Mouse (Mus musculus) forebrain, embryonic 16.5 days (tissue): ENCODE results near the gene Spata46. TPM values are rescaled to one million over a fixed set of nuclear protein-coding genes. Genes with fewer than 3 reads are reported as not detected.

Experiments used
- ATAC-seq: fragments of 200-750 bp; cut with Nextera tagmentation; 2 replicates; pipeline ENCODE4 v1.8.0; 2017; ENCODE audit warnings: mild to moderate bottlenecking, moderate library complexity
- H3K27ac ChIP-seq: fragments of 300-500 bp; sonication (generic); 2 replicates; pipeline ENCODE4 v1.5.1; 2014; ENCODE audit warnings: low read length, control low read depth
- H3K27me3 ChIP-seq: fragments of 300-500 bp; sonication (generic); replicated peaks from 2 replicates; pipeline ENCODE4 v1.6.1; 2014; ENCODE audit warnings: low read length; ENCODE audit not compliant: control insufficient read depth, insufficient read depth
- H3K36me3 ChIP-seq: fragments of 300-500 bp; sonication (generic); 2 replicates; pipeline ENCODE4 v1.6.1; 2014; ENCODE audit not compliant: control insufficient read depth, insufficient read depth
- H3K4me1 ChIP-seq: fragments of 300-500 bp; sonication (generic); replicated peaks from 2 replicates; pipeline ENCODE4 v1.6.1; 2014; ENCODE audit warnings: low read length; ENCODE audit not compliant: control insufficient read depth, insufficient read depth
- H3K4me2 ChIP-seq: fragments of 300-500 bp; sonication (generic); 2 replicates; pipeline ENCODE4 v1.6.1; 2014; ENCODE audit warnings: mild to moderate bottlenecking, low read length, control low read depth
- H3K4me3 ChIP-seq: fragments of 300-500 bp; sonication (generic); replicated peaks from 2 replicates; pipeline ENCODE4 v1.5.1; 2014; ENCODE audit warnings: mild to moderate bottlenecking, low read length, control low read depth
- H3K9ac ChIP-seq: fragments of 300-500 bp; sonication (generic); replicated peaks from 2 replicates; pipeline ENCODE4 v1.6.1; 2014; ENCODE audit warnings: low read depth, low read length, control low read depth
- H3K9me3 ChIP-seq: fragments of 300-500 bp; sonication (generic); 2 replicates; pipeline ENCODE4 v1.6.1; 2016; ENCODE audit warnings: low read length; ENCODE audit not compliant: control insufficient read depth
- WGBS: fragments of 180-500 bp; shearing (Covaris S2); extraction: QIAGEN DNeasy Blood & Tissue Kit; methylation state at CpG from one replicate; pipeline ENCODE4 v1.1.7; 2014; 5-methylcytosine and 5-hydroxymethylcytosine counted together
- polyA plus RNA-seq: library from polyadenylated mRNA; unstranded; fragments of >200 nt; fragmentation: Nextera tagmentation; extraction: Ambion mirVana; gene quantifications from 2 replicates; pipeline ENCODE4 v1.2.1, GENCODE M21; 2015

The Spata46 gene
- polyA plus RNA-seq, 1 experiment from 2014 or later: 1.7 TPM

- H3K36me3 ChIP-seq: no peaks in the 10 kb centered on the region
- no peak for ATAC-seq
- H3K4me2 ChIP-seq: no peak overlapping the region
- 81% methylated on average over 4 of the region's 4 CpGs for WGBS
- no peak overlapping the region for H3K27ac ChIP-seq
- H3K9me3 ChIP-seq: no peaks in the 10 kb centered on the region
- H3K27me3 ChIP-seq: no peaks in the 10 kb centered on the region
- H3K4me1 ChIP-seq: no peaks in the 10 kb centered on the region
- H3K9ac ChIP-seq: no peak overlapping the region
- no peak overlapping the region for H3K4me3 ChIP-seq
Observed at GRCm38 (mm10) chr1:170299496-170299895, 9.1 kb upstream of the Spata46 start.

GRCm38 (mm10) chr1:170301686-170302085, 6.9 kb upstream of the Spata46 start:
- Histone ChIP-seq H3K4me2 (no peak overlapping the region), H3K27ac (no peak overlapping the region), H3K36me3 (no peaks in the 10 kb centered on the region), H3K4me3 (no peak overlapping the region), H3K9me3 (no peaks in the 10 kb centered on the region), H3K4me1 (no peaks in the 10 kb centered on the region), H3K27me3 (no peaks in the 10 kb centered on the region), H3K9ac (no peak overlapping the region)
- ATAC-seq: no peak
- 95% methylated on average over 9 of the region's 9 CpGs for WGBS

GRCm38 (mm10) chr1:170302456-170302855, 6.1 kb upstream of the Spata46 start:
- 85% methylated on average over 6 of the region's 6 CpGs for WGBS
- Histone ChIP-seq H3K27me3 (no peaks in the 10 kb centered on the region), H3K9ac (no peak overlapping the region), H3K4me1 (no peaks in the 10 kb centered on the region), H3K4me3 (no peak overlapping the region), H3K4me2 (no peak overlapping the region), H3K9me3 (no peaks in the 10 kb centered on the region), H3K36me3 (no peaks in the 10 kb centered on the region), H3K27ac (no peak overlapping the region)
- no peak for ATAC-seq

GRCm38 (mm10) chr1:170303103-170303502, 5.5 kb upstream of the Spata46 start:
- Histone ChIP-seq H3K9me3 (no peaks in the 10 kb centered on the region), H3K36me3 (no peaks in the 10 kb centered on the region), H3K4me3 (no peak overlapping the region), H3K4me2 (no peak overlapping the region), H3K9ac (no peak overlapping the region), H3K27me3 (no peaks in the 10 kb centered on the region), H3K27ac (no peak overlapping the region), H3K4me1 (no peaks in the 10 kb centered on the region)
- WGBS: 81% methylated on average over 6 of the region's 6 CpGs
- no peak for ATAC-seq

DNA sequence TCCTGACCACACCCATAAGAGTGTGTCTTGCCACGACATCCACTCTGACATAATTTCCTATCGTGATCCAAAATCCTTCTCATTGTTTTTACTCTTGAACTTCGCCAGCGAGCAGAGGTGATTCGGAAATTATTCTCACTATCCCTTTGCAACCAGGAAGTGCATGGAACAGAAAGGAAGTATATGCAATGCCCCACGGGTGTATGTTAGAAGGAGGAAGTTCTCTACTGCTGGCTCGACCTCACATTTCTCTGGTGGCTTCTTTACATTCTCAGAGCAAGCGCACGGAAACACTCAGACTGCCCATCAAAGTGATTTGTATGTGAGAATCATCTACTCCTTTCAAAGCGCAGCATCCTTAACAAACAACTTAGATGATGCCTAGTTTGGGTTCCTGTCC, 3.6 kb upstream of the Spata46 start:
- H3K4me3 ChIP-seq: no peak overlapping the region
- H3K4me2 ChIP-seq: no peak overlapping the region
- H3K9ac ChIP-seq: no peak overlapping the region
- WGBS: 93% methylated on average over 10 of the region's 10 CpGs
- H3K27ac ChIP-seq: no peak overlapping the region
- no peaks in the 10 kb centered on the region for H3K4me1 ChIP-seq
- ATAC-seq: no peak
- no peaks in the 10 kb centered on the region for H3K36me3 ChIP-seq
- no peaks in the 10 kb centered on the region for H3K9me3 ChIP-seq
- no peaks in the 10 kb centered on the region for H3K27me3 ChIP-seq

GRCm38 (mm10) chr1:170306232-170306631, 2.4 kb upstream of the Spata46 start, which contains the start of gene Gm7694:
Gm7694 (minus strand) TSS chr1:170306332.
- Histone ChIP-seq H3K36me3 (no peaks in the 10 kb centered on the region), H3K27me3 (no peaks in the 10 kb centered on the region), H3K9ac (no peak within 1 kb of the TSS), H3K4me2 (no peak within 1 kb of the TSS), H3K4me1 (no peaks in the 10 kb centered on the region), H3K27ac (no peak within 1 kb of the TSS), H3K4me3 (no peak within 1 kb of the TSS), H3K9me3 (no peaks in the 10 kb centered on the region)
- WGBS: 96% methylated on average over 4 of the region's 4 CpGs
- ATAC-seq: no peak

- no peak overlapping the region for H3K9ac ChIP-seq
- H3K36me3 ChIP-seq: no peaks in the 10 kb centered on the region
- H3K4me1 ChIP-seq: no peaks in the 10 kb centered on the region
- no peak overlapping the region for H3K4me2 ChIP-seq
- no peak overlapping the region for H3K4me3 ChIP-seq
- no peaks in the 10 kb centered on the region for H3K9me3 ChIP-seq
- H3K27me3 ChIP-seq: no peaks in the 10 kb centered on the region
- 87% methylated on average over 6 of the region's 6 CpGs for WGBS
- no peak overlapping the region for H3K27ac ChIP-seq
- ATAC-seq: no peak
Observed at GRCm38 (mm10) chr1:170311431-170311830, 2.8 kb downstream of the Spata46 start.

GRCm38 (mm10) chr1:170322046-170322445, 13.4 kb downstream of the Spata46 start:
- Histone ChIP-seq H3K36me3 (no peaks in the 10 kb centered on the region; the same call in 1 of the 2 replicates), H3K4me1 (no peaks in the 10 kb centered on the region), H3K27me3 (no peaks in the 10 kb centered on the region), H3K27ac (no peak overlapping the region), H3K4me3 (no peak overlapping the region), H3K9me3 (no peaks in the 10 kb centered on the region), H3K4me2 (no peak overlapping the region), H3K9ac (no peak overlapping the region)
- ATAC-seq: no peak
- WGBS: 97% methylated on average over 2 of the region's 2 CpGs

DNA sequence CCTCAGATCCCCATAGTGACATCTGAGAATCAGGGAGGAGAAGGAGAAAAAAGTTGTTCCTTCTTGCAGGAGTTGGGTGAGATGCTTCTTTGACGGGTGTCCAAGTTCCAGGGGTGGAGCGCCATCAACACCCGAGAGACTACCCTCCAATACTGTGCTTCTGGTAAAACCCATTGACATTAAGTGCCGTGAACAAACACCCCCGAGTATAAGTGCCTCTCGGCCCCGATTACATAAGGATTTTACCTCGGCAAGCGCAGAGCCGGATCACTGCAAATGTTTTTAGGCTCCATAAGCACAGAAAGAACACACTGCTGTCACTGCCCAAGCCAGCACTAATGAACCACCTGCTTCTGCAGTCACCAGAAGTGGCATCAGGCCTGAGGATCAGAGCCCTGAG, 14.4 kb downstream of the Spata46 start:
- Histone ChIP-seq H3K9ac (no peak overlapping the region), H3K27ac (no peak overlapping the region), H3K27me3 (no peaks in the 10 kb centered on the region), H3K4me1 (no peaks in the 10 kb centered on the region), H3K4me3 (no peak overlapping the region), H3K9me3 (no peaks in the 10 kb centered on the region), H3K4me2 (no peak overlapping the region), H3K36me3 (no peaks in the 10 kb centered on the region; the same call in 1 of the 2 replicates)
- 94% methylated on average over 10 of the region's 10 CpGs for WGBS
- ATAC-seq: no peak

GRCm38 (mm10) chr1:170324312-170324711, 15.7 kb downstream of the Spata46 start:
- no peaks in the 10 kb centered on the region for H3K9me3 ChIP-seq
- 94% methylated on average over 1 of the region's 1 CpGs for WGBS

More at GRCm38 (mm10) chr1:170324312-170324711, 15.7 kb downstream of the Spata46 start:
- H3K36me3 ChIP-seq: no peaks in the 10 kb centered on the region
- H3K9ac ChIP-seq: no peak overlapping the region
- H3K27me3 ChIP-seq: no peaks in the 10 kb centered on the region
- H3K4me1 ChIP-seq: no peaks in the 10 kb centered on the region
- ATAC-seq: no peak
- H3K27ac ChIP-seq: no peak overlapping the region
- H3K4me3 ChIP-seq: no peak overlapping the region
- no peak overlapping the region for H3K4me2 ChIP-seq
